Mouse (Mus musculus) C2C12 (cell line): ENCODE results near the gene Pgls. TPM values are rescaled to one million over a fixed set of nuclear protein-coding genes. Genes with fewer than 3 reads are reported as not detected.

Experiments
- H3K27me3 ChIP-seq: one replicate; pipeline ENCODE4 v1.6.1; 2011; ENCODE audit not compliant: control insufficient read depth, insufficient read depth, insufficient read length
- H3K36me3 ChIP-seq: one replicate; pipeline ENCODE4 v1.6.1; 2011; ENCODE audit not compliant: control insufficient read depth, insufficient read depth
- H3K4me3 ChIP-seq: one replicate; pipeline ENCODE4 v1.5.1; 2011; ENCODE audit warnings: mild to moderate bottlenecking, control low read depth; ENCODE audit not compliant: poor library complexity, insufficient read depth, severe bottlenecking
- H3K79me2 ChIP-seq: one replicate; pipeline ENCODE4 v1.6.1; 2011; ENCODE audit not compliant: control insufficient read depth, insufficient read depth
- H3K79me3 ChIP-seq: one replicate; pipeline ENCODE4 v1.6.1; 2011; ENCODE audit warnings: low read depth, control low read depth
- H3ac ChIP-seq: one replicate; pipeline ENCODE3; 2011; ENCODE audit warnings: low read depth; ENCODE audit not compliant: control insufficient read depth, insufficient read length
- CEBPB ChIP-seq: IDR thresholded peaks from one replicate; pipeline ENCODE4 v1.6.1; 2011; ENCODE audit warnings: low read depth, mild to moderate bottlenecking, control low read depth, moderate library complexity
- CTCF ChIP-seq: IDR thresholded peaks from one replicate; pipeline ENCODE4 v1.5.1; 2011; ENCODE audit not compliant: control insufficient read depth, insufficient read depth, insufficient read length
- FOSL1 ChIP-seq: IDR thresholded peaks from one replicate; pipeline ENCODE4 v1.8.0; 2011; ENCODE audit warnings: mild to moderate bottlenecking, low read length; ENCODE audit not compliant: poor library complexity, insufficient read depth, severe bottlenecking
- MAX ChIP-seq: IDR thresholded peaks from one replicate; pipeline ENCODE4 v1.6.1; 2011; ENCODE audit warnings: mild to moderate bottlenecking, control low read depth
- MYOD1 ChIP-seq: IDR thresholded peaks from one replicate; pipeline ENCODE4 v1.6.1; 2011; ENCODE audit warnings: low read depth; ENCODE audit not compliant: control insufficient read depth, insufficient read length
- MYOG ChIP-seq: IDR thresholded peaks from one replicate; pipeline ENCODE4 v1.6.1; 2011; ENCODE audit not compliant: control insufficient read depth, insufficient read length; ENCODE audit errors: extremely low read depth
- USF1 ChIP-seq: IDR thresholded peaks from one replicate; pipeline ENCODE4 v1.6.1; 2011; ENCODE audit warnings: low read depth, mild to moderate bottlenecking, control low read depth, moderate library complexity
- polyA plus RNA-seq: library from polyadenylated mRNA; unstranded; fragments of >200 nt; fragmentation: generic; extraction: Trizol; gene quantifications from one replicate; pipeline ENCODE4 v1.2.1, GENCODE M21; 2012; ENCODE audit warnings: missing spikeins

Gene Pgls
- polyA plus RNA-seq, 1 experiment = 231 TPM

DNA sequence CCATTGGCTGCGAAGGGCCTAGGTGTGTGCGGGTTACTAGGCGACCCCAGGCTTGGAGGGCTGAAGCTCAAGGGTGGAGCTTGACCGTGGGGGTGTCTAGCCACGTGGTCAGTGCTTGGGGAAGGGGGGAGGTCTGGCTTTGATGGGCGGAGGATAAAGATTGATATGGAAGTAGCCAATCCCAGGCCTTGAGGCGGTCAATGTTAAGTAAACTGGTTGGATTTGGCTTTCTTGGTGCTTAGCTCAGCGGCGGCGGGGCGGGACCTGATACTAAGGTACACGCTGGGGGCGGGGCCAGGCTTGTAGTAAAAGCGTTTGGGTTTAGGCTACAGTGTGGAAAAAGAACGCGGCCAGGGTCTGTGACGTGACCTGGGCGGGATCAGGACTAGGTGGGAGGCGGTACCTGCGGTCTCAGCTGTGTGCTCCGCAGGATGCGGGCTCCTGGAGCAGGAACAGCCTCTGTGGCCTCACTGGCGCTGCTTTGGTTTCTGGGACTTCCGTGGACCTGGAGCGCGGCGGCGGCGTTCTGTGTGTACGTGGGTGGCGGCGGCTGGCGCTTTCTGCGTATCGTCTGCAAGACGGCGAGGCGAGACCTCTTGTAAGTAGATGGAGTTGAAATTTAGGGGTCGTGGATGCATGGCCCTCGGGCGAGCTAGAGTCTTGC, 21.6 kb upstream of the Pgls start:
- no peaks in the 10 kb centered on the region for H3K27me3 ChIP-seq
- H3K79me3 ChIP-seq = no peaks in the 10 kb centered on the region
- H3K36me3 ChIP-seq = no peaks in the 10 kb centered on the region
- no peaks in the 10 kb centered on the region for H3K79me2 ChIP-seq
- peak; percentile 77 for TF ChIP-seq USF1
- TF ChIP-seq CTCF = no peak
- no peak for TF ChIP-seq MYOD1
- H3K4me3 ChIP-seq = peak overlapping the region; percentile 25
- peak overlapping the region; percentile 66 for H3ac ChIP-seq

DNA sequence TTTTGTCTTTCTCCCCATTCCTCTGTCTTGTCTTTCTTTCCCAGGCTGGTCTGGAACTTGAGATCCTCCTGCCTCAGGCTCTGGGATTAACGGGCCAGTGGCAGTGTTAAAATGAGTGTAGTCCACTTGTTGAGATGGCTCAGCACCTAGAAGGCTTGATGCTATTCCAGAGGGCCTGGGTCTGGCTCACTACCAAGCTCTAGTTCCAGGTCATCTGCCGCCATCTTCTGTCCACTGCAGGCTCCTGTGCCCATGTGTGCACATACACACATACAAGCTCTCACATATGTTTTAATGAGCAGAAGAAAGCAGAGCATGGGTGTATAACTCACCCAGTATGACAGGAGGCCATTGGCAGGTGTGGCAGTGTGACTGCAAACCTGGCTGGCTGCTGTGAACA, 19.9 kb upstream of the Pgls start:
- Histone ChIP-seq H3K79me3 (no peaks in the 10 kb centered on the region), H3ac (no peak overlapping the region), H3K79me2 (no peaks in the 10 kb centered on the region), H3K4me3 (no peak overlapping the region), H3K27me3 (no peaks in the 10 kb centered on the region), H3K36me3 (no peaks in the 10 kb centered on the region)
- TF ChIP-seq USF1 = no peak
- no peak for TF ChIP-seq MYOD1
- TF ChIP-seq CTCF = no peak
- no peak for TF ChIP-seq MAX
- no peak for TF ChIP-seq MYOG
- TF ChIP-seq FOSL1 = no peak
- no peak for TF ChIP-seq CEBPB

DNA sequence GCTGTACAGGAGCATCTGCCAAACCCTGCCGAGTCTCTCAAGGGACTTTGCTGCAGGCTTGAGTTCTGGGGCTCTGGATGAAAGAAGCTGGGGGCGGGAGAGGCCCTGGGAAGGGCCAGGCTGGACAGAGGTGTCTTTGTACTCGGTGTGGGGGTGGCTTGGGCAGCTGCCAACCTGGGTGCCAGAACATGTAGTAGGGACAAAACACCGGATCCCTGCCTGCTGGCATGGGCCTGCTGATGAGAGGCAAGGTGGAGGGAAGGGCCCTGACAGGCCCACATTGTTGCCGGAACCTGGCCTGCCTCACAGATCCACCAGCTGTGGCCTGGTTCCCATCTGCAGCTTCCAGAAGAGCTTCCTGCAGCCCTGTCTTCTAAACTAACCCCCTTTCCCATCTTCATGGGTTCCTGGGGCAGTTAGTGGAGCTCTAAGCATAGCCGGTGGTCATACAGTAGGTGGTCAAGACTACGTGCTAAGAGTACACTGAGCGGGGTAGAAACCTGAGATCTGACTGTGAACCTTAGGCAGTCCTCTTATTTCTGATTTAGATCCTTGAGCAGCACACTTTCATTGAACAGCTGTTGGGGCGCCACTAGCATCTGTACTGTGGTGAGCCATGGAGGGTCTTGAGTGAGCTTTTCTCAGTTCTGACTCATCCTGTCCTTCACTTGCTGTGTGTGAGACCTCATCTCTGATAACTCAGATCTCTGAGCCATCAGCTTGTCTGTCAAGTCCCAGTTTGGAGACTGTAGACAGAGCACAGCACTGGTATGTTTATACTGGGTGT, 18.9 kb upstream of the Pgls start:
- Histone ChIP-seq H3ac (no peak overlapping the region), H3K79me2 (no peaks in the 10 kb centered on the region), H3K4me3 (no peak overlapping the region), H3K27me3 (no peaks in the 10 kb centered on the region), H3K36me3 (no peaks in the 10 kb centered on the region), H3K79me3 (no peaks in the 10 kb centered on the region)
- TF ChIP-seq FOSL1 = no peak
- TF ChIP-seq MYOG = no peak
- peak; percentile 68 for TF ChIP-seq MYOD1

DNA sequence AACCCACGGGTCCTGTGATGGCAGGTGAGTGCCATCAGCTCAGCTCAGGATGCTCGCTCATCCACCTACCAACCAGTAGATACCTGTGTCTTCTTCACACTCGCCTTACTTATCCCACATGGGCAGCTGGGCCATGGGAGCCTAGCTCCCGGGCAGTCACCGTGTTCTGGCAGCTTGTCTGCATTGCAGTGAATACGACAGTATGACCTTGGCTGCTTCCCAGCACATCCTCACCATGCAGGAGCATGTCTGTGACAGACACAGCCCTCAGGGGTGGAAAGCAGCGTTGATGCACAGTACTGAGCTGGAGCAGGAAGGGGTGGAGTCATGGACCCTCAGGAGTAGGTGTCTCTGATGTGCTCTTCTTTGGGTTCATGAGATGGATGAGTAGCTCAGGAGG, 17.6 kb upstream of the Pgls start:
- Histone ChIP-seq H3ac (no peak overlapping the region), H3K36me3 (no peaks in the 10 kb centered on the region), H3K79me3 (no peaks in the 10 kb centered on the region), H3K27me3 (no peaks in the 10 kb centered on the region), H3K79me2 (peaks cover 3% of the 10 kb centered on the region), H3K4me3 (no peak overlapping the region)
- TF ChIP-seq USF1 (no peak), CEBPB (no peak), FOSL1 (no peak), MYOD1 (no peak), CTCF (no peak), MAX (no peak), MYOG (no peak)

DNA sequence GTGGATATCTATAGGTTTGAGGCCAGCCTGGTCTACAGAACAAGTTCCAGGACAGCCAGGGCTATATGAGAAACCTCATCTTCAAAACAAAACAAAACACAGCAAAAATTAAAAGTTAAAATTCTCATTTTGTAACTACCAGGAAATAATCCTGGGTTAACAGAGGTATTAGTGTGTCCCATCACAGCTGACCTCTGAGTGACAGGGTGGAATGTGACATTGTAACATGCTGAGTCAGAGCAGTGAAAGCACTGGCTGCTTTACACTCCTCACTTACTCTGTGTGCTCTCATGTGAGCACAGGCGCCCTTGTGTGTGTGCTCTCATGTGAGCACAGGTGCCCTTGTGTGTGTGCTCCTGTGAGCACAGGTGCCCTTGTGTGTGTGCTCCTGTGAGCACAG, 17.0 kb upstream of the Pgls start:
- H3K4me3 ChIP-seq = no peak overlapping the region
- TF ChIP-seq FOSL1 (no peak), MAX (no peak), MYOG (no peak), MYOD1 (peak; percentile 46), USF1 (no peak), CEBPB (no peak), CTCF (no peak)
- no peak overlapping the region for H3ac ChIP-seq
- no peaks in the 10 kb centered on the region for H3K36me3 ChIP-seq
- H3K79me2 ChIP-seq = peaks cover 9% of the 10 kb centered on the region
- H3K27me3 ChIP-seq = no peaks in the 10 kb centered on the region
- H3K79me3 ChIP-seq = peaks cover 2% of the 10 kb centered on the region

DNA sequence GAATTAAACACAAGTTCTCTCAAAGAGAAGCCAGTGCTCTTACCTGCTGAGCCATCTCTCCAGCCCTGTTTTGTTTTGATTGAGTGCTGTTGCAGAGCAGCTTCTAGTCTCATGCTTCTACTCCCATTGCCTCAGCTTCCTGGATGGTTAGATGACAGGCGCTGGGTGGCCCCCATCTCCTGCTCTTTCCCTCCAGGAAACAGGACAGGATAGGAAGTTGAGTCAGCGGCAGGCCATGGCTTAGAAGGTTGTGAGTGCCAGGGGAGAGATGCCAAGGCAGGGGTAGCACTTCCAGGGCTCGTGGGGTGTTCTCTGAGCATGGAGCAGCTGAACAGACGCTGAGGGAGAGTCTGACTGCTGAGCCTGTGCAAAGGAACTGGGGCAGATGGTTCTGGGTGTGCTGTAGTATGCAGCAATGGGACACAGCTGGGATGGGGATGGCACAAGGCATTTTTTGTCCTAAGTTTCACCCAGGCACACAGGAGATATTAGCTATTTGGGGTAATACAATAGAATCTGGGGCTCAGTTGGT, 14.1 kb upstream of the Pgls start:
- H3K79me3 ChIP-seq = peaks cover 17% of the 10 kb centered on the region
- H3ac ChIP-seq = no peak overlapping the region
- peaks cover 32% of the 10 kb centered on the region for H3K79me2 ChIP-seq
- no peaks in the 10 kb centered on the region for H3K27me3 ChIP-seq
- TF ChIP-seq MYOG (no peak), CEBPB (no peak), MAX (no peak), FOSL1 (no peak), MYOD1 (no peak), USF1 (no peak), CTCF (no peak)
- H3K4me3 ChIP-seq = no peak overlapping the region
- H3K36me3 ChIP-seq = peaks cover 16% of the 10 kb centered on the region
